Mouse (Mus musculus) heart, embryonic 14.5 days (tissue): Measurements from ENCODE around the gene Pde12. TPM values are rescaled to one million over a fixed set of nuclear protein-coding genes. Genes with fewer than 3 reads are reported as not detected.

ENCODE experiments used
- ATAC-seq: fragments of 200-750 bp; cut with Nextera tagmentation; 2 replicates; pipeline ENCODE4 v1.8.0; 2017; ENCODE audit warnings: low read depth, moderate TSS enrichment; ENCODE audit not compliant: insufficient number of reproducible peaks, insufficient read depth, low FRiP score
- H3K27ac ChIP-seq, 2 experiments: fragments of 200-500 bp in 1 of 2; fragments of 300-500 bp in 1 of 2; sonication (generic) in 1 of 2; replicated peaks in 1 of 2; 2 replicates each; pipeline ENCODE4 v1.5.1; 2012 to 2014; ENCODE audit warnings: low read depth in 2 of 2, low read length in 2 of 2, control low read depth in 1 of 2, mild to moderate bottlenecking in 1 of 2, mixed read lengths in 1 of 2; ENCODE audit not compliant: control insufficient read depth in 1 of 2, insufficient read depth in 1 of 2
- H3K27me3 ChIP-seq: fragments of 300-500 bp; sonication (generic); 2 replicates; pipeline ENCODE4 v1.6.1; 2014; ENCODE audit warnings: mild to moderate bottlenecking, low read length, control low read depth; ENCODE audit not compliant: control insufficient read depth, insufficient read depth
- H3K36me3 ChIP-seq: fragments of 300-500 bp; sonication (generic); 2 replicates; pipeline ENCODE4 v1.6.1; 2014; ENCODE audit warnings: mild to moderate bottlenecking, control low read depth, low read length, mixed read lengths; ENCODE audit not compliant: control insufficient read depth, insufficient read depth
- H3K4me1 ChIP-seq, 2 experiments: fragments of 200-500 bp in 1 of 2; fragments of 300-500 bp in 1 of 2; sonication (generic) in 1 of 2; 2 replicates each; pipeline ENCODE4 v1.6.1; 2012 to 2014; ENCODE audit warnings: low read length in 2 of 2, control low read depth in 1 of 2, mixed read lengths in 1 of 2; ENCODE audit not compliant: control insufficient read depth in 2 of 2, insufficient read depth in 2 of 2
- H3K4me2 ChIP-seq: fragments of 300-500 bp; sonication (generic); 2 replicates; pipeline ENCODE4 v1.6.1; 2014; ENCODE audit warnings: mild to moderate bottlenecking, low read length
- H3K4me3 ChIP-seq, 2 experiments: fragments of 200-500 bp in 1 of 2; fragments of 300-500 bp in 1 of 2; sonication (generic) in 1 of 2; 2 replicates each; pipeline ENCODE4 v1.5.1; 2012 to 2014; ENCODE audit warnings: low read length in 2 of 2, mild to moderate bottlenecking in 2 of 2, control low read depth in 1 of 2, low read depth in 1 of 2, moderate library complexity in 1 of 2; ENCODE audit not compliant: control insufficient read depth in 1 of 2, insufficient read depth in 1 of 2
- H3K9ac ChIP-seq: fragments of 300-500 bp; sonication (generic); 2 replicates; pipeline ENCODE4 v1.6.1; 2014; ENCODE audit warnings: mild to moderate bottlenecking, low read length
- H3K9me3 ChIP-seq: fragments of 300-500 bp; sonication (generic); 2 replicates; pipeline ENCODE4 v1.6.1; 2016; ENCODE audit warnings: low read length, control low read depth; ENCODE audit not compliant: control insufficient read depth
- WGBS: fragments of 180-500 bp; shearing (Covaris S2); extraction: QIAGEN DNeasy Blood & Tissue Kit; methylation state at CpG from one replicate; pipeline ENCODE4 v1.1.7; 2014; 5-methylcytosine and 5-hydroxymethylcytosine counted together
- polyA plus RNA-seq: library from polyadenylated mRNA; unstranded; fragments of >200 nt; fragmentation: Nextera tagmentation; extraction: Ambion mirVana; gene quantifications from 2 replicates; pipeline ENCODE4 v1.2.1, GENCODE M21; 2014

Gene Pde12
- polyA plus RNA-seq, 1 experiment from 2014 or later: 8.6 TPM

DNA sequence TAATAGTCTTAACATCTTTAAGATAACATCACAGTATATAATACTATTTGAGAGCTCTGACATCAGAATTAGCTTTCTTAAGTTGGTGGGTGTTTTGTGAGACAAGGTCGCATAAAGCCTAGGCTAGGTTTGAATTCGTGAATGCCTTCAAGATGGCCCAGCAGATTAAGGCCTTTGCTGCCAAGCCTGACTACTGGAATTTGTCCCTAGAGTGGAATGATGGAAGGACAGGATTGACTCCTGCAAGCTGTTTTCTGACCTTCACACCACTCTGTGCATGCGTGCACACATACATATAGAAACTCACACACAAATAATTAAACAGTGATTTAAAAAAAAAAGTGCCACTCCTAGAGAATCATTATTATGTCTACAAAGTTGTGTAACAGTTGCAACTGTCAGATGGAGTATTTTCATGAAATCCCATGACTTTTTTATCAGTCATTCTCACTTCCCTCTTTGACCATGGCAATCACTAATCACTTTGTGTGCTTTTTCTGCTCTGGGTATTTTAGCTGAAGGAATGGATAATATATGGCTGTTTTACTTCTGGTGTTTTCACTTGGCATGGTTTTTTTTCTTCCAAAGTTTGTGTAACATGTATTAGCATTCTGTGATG, 26.6 kb downstream of the Pde12 start:
- WGBS: 34% methylated on average over 3 of the region's 3 CpGs
- H3K27me3 ChIP-seq: no peaks in the 10 kb centered on the region
- H3K36me3 ChIP-seq: peaks cover 14% of the 10 kb centered on the region

DNA sequence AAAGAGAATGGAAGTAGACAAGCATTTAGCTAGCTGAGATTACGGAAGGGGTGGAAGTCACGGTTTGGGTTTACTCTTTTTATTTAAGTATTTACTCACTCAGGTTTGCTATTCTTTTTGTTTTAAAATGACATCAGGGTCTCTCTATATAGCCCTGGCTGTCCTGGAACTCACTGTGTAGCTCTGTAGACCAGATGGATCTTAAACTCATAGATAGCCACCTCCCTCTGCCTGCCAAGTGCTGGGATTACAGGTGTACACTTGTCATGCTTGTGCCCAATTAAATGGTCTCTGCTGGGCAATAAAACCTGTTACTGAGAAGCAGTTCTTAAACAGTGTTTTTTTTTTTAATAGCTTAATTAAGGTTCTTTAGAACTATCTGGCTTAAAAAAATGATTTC, 29.7 kb downstream of the Pde12 start:
- Histone ChIP-seq H3K27me3 (no peaks in the 10 kb centered on the region), H3K36me3 (no peaks in the 10 kb centered on the region), H3K9me3 (no peaks in the 10 kb centered on the region), H3K4me1 (peaks cover 2 to 33% of the 10 kb centered on the region in 2 experiments; a peak in 3 of 4 replicates), H3K27ac (no peak overlapping the region), H3K4me2 (peak overlapping the region; percentile 93), H3K4me3 (peak overlapping the region; percentile 14 to 97; a peak in 3 of 4 replicates), H3K9ac (peak overlapping the region; percentile 98)
- 37% methylated on average over 2 of the region's 2 CpGs for WGBS
- no peak for ATAC-seq

More for the DNA sequence above, 26.6 kb downstream of the Pde12 start:
- ATAC-seq: no peak
- no peak overlapping the region for H3K4me2 ChIP-seq
- H3K9me3 ChIP-seq: no peaks in the 10 kb centered on the region
- no peak overlapping the region for H3K27ac ChIP-seq
- H3K9ac ChIP-seq: no peak overlapping the region
- no peak overlapping the region for H3K4me3 ChIP-seq
- peaks cover 2 to 38% of the 10 kb centered on the region in 2 experiments; a peak in 3 of 4 replicates for H3K4me1 ChIP-seq

DNA sequence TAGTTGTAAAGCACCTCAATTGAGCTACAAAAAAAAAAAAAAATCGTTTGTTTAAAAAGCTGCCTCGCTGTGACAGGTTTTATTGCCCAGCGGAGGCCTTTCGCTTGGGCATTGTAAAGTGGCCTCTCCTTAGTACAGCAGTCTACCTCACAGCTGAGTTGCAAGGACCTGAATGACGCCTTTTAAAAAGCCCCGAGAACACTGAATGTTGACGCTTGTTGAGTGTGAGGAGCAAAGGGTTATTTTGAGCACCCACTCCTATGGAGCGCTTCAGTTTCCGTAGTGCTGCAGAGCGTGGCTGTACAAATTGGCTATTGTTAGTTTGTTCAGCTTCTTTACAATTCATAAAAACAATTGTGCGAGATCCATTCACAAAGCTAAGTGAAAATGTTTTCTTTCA, 30.4 kb downstream of the Pde12 start:
- ATAC-seq: no peak
- H3K27ac ChIP-seq: peak overlapping the region; percentile 59 to 95
- H3K9me3 ChIP-seq: no peaks in the 10 kb centered on the region
- 5% methylated on average over 11 of the region's 11 CpGs for WGBS
- peak overlapping the region; percentile 98 for H3K9ac ChIP-seq
- H3K4me3 ChIP-seq: peak overlapping the region; percentile 75 to 97
- peaks cover 2 to 33% of the 10 kb centered on the region in 2 experiments; a peak in 3 of 4 replicates for H3K4me1 ChIP-seq
- peak overlapping the region; percentile 93 for H3K4me2 ChIP-seq
- H3K36me3 ChIP-seq: no peaks in the 10 kb centered on the region
- no peaks in the 10 kb centered on the region for H3K27me3 ChIP-seq

GRCm38 (mm10) chr14:26638708-26639084, 31.0 kb downstream of the Pde12 start:
- H3K36me3 ChIP-seq: peaks cover 3% of the 10 kb centered on the region; the same call in 1 of the 2 replicates
- H3K4me3 ChIP-seq: peak overlapping the region; percentile 75 to 97
- H3K4me1 ChIP-seq: peaks cover 2 to 32% of the 10 kb centered on the region in 2 experiments; a peak in 3 of 4 replicates
- no peaks in the 10 kb centered on the region for H3K9me3 ChIP-seq
- ATAC-seq: no peak; the same call in 1 of the 2 replicates
- no peaks in the 10 kb centered on the region for H3K27me3 ChIP-seq
- peak overlapping the region; percentile 95 for H3K27ac ChIP-seq
- peak overlapping the region; percentile 98 for H3K9ac ChIP-seq
- peak overlapping the region; percentile 93 for H3K4me2 ChIP-seq
- under 1% methylated on average over 16 of the region's 16 CpGs for WGBS

GRCm38 (mm10) chr14:26637851-26638707, 31.6 kb downstream of the Pde12 start, which contains the start of gene Arf4:
Gene Arf4 (plus strand): TSS chr14:26638074.
- peaks cover 2 to 26% of the 10 kb centered on the region in 2 experiments; a peak in 3 of 4 replicates for H3K4me1 ChIP-seq
- H3K4me2 ChIP-seq: peak within 1 kb of the TSS; percentile 93
- H3K4me3 ChIP-seq: peak within 1 kb of the TSS; percentile 75 to 97
- no peaks in the 10 kb centered on the region for H3K9me3 ChIP-seq
- peaks cover 3% of the 10 kb centered on the region; the same call in 1 of the 2 replicates for H3K36me3 ChIP-seq
- ATAC-seq: peak; percentile 97
- peak within 1 kb of the TSS; percentile 95 to 97 for H3K27ac ChIP-seq
- peak within 1 kb of the TSS; percentile 98 for H3K9ac ChIP-seq
- H3K27me3 ChIP-seq: no peaks in the 10 kb centered on the region
- WGBS: under 1% methylated on average over 83 of the region's 83 CpGs

DNA sequence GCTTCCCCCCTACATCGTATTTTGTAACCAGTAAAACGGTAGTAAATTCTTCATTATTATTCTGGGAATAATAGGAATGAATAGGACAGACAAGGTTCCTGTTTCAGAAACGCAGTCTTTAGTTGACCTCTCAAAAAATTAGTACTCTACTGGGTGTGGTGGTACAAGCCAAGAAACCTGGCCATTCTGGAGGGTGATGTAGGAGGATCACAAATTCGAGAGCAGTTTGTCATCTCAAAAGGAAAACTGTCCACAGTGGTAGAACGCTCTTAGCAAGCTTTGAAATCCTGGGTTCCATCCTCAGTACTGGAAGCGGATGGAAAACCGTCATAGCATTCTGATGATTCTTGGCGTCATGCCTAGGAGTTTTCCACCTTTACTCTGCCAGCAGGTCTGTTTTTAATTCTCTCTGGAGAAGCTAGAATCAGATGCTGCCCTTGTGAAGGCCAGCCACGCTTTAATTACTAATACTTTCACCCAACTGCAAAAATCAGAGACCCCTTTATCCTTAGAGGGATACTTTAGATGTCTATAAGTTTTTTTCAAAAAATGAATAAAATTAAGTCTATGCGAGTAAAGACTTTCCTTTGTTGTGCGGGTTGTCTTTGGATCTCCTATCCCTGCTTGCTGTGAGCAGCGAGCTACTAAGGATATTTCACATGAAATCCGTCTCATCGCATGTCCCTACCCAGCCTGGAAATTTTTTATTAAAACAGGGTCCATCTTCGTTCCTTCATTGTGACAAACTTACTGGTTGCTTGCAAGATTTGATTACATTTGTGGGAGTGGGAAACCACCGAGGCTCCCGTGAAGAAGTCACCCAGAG, 32.4 kb downstream of the Pde12 start:
- H3K4me1 ChIP-seq: peaks cover 0 to 23% of the 10 kb centered on the region in 2 experiments; a peak in 3 of 4 replicates
- no peak for ATAC-seq
- no peaks in the 10 kb centered on the region for H3K27me3 ChIP-seq
- H3K36me3 ChIP-seq: peaks cover 11% of the 10 kb centered on the region
- H3K9ac ChIP-seq: peak overlapping the region; percentile 76
- no peaks in the 10 kb centered on the region for H3K9me3 ChIP-seq
- H3K4me3 ChIP-seq: peak overlapping the region; percentile 45 to 97
- WGBS: 19% methylated on average over 17 of the region's 17 CpGs
- H3K27ac ChIP-seq: peak overlapping the region; percentile 95 to 97
- peak overlapping the region; percentile 71 for H3K4me2 ChIP-seq

GRCm38 (mm10) chr14:26626605-26627140, 43.0 kb downstream of the Pde12 start:
- Histone ChIP-seq H3K36me3 (peaks cover 85% of the 10 kb centered on the region), H3K4me2 (no peak overlapping the region), H3K4me3 (no peak overlapping the region), H3K9ac (no peak overlapping the region), H3K27me3 (no peaks in the 10 kb centered on the region), H3K9me3 (no peaks in the 10 kb centered on the region), H3K27ac (no peak overlapping the region), H3K4me1 (no peaks in the 10 kb centered on the region)
- ATAC-seq: no peak
- 85% methylated on average over 5 of the region's 5 CpGs for WGBS
